Mouse (Mus musculus): Measurements from ENCODE around the gene 4930556J24Rik. TPM values are rescaled to one million over a fixed set of nuclear protein-coding genes. Genes with fewer than 3 reads are reported as not detected.

4930556J24Rik gene
- polyA plus RNA-seq, 1 experiment from 2014 or later, result not detected

DNA sequence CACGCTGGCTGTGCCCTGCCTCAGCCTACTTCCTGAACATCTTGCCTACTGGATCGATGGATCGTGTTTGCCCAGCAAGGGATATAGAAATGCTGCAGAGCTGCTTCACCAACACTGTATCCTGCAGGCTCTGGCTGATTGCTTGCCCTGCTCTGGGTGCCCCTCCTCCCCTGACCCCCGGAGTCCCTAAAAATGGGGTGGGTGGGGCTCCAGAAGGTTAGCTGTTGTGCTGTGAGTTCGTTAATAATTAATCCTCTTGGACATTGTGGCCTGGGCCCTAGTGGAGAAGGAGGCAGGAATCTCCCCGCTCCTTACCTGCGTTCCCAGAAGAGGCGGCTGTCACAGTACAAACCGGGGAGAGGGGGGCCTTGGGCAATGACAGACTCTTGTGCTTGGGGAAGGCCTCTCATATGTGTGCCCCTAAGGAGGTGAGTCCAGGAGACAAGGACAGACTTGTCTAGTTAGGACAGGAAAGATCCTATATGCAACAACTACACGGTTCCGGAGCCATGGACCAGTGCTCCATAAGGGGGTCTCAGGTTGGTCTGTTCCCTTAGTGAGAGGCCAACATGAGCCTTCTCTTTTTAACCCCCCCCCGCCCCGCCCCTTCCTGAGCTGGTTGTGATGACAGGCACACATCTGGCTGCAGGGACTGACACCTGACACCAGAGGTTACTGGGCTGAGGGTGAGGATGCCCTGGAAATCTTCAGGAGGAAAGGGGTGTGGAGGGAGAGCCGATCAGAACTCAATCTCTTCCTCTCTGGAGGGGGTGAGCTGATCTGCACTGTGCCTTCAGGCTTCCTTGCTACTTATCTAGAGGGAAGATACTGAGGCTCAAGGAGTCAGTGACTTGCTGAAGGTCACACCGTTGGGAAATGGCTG is 7.5 kb upstream of the 4930556J24Rik start:
- no peaks in the 10 kb centered on the region for H3K79me2 ChIP-seq (ENCODE audit: inconsistent target)
- 18% methylated on average over 15 of the region's 15 CpGs for WGBS (ENCODE audit: missing documents)
- no peak overlapping the region for H3K27ac ChIP-seq
- H3K4me3 ChIP-seq (ENCODE audit: inconsistent target), result no peak overlapping the region
- peaks cover 3% of the 10 kb centered on the region for H3K36me3 ChIP-seq (ENCODE audit: inconsistent target)

DNA sequence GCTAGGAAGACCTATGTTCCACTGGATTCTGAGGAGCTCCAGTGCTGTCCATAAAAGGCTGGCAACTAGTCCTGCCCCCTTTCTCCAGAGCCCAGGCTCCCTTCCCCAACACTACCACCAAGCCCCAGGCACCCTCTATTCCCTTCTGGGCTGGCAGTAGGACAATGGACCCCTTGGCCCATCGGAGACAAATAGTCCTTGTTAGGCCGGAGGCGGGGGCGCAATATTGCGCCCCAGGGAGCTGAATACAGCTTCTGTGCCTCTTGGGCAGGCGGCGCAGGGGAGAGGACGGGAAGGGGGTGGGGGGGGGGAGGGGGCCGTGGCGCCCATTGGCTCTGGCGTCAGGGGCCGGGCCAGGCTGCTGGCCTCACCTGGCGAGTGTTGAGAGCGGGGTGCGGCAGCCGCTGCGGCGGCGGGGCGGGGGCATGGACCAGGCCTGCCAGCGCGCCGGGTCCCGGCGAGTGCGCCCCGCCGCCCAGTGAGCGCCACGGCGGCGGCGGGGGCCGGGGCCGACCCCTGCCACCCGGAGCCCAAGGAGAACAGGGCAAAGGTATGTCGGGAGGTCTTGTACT is 6.8 kb upstream of the 4930556J24Rik start, which contains the start of gene Gal3st1:
Gal3st1 (plus strand) TSS at position 346 of the 572 bp plus-strand sequence.
- Histone ChIP-seq H3K4me3 (ENCODE audit: inconsistent target) (no peak within 1 kb of the TSS), H3K36me3 (ENCODE audit: inconsistent target) (peaks cover 11% of the 10 kb centered on the region), H3K27ac (no peak within 1 kb of the TSS), H3K79me2 (ENCODE audit: inconsistent target) (no peaks in the 10 kb centered on the region)
- WGBS (ENCODE audit: missing documents), result 2% methylated on average over 5 of the region's 37 CpGs

DNA sequence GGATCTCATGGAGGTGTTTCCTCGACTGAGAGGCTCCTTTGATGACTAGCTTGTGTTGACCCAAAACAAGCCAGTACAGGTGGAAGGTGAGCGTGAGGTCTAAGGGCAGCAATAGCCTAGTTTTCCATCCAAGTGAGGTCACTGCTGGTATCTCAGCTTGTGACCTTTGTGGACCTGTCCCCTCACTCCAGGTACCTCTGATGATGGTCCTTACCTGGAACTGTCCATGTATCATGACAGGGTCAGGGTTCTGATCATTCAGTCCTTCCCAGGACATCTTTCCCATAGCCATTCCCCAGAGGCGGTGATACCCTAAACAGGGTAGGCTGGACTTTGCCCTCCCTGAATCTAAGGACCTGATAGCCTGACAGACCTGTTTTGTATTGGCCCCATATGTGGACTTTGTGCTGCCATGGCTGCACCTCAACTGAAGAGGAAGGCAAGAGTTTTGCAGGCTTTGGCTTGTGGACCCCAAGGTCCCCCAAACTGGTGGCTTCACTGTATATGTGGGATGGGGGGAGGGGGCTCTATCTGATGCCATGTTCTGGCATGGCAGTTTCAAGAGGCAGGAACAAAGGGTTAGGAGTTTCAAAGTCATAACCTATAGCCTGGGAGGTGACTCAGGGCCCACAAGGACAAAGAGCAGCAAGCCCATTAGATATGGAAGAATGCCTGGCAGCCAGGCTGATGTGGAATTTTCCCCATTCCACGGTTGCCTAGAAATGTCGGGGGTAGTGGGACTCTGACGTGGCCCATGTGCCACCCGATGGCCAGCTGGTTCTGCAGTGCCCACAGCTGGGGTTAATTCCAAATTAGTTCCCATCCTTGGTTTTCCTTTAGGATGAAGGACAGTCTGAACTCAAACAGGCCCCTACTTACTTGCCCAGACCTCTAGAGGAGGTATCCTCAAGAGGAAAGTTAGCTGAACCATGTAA is 6.0 kb upstream of the 4930556J24Rik start:
- no peak overlapping the region for H3K4me3 ChIP-seq (ENCODE audit: inconsistent target)
- no peak overlapping the region for H3K27ac ChIP-seq
- 75% methylated on average over 7 of the region's 7 CpGs for WGBS (ENCODE audit: missing documents)
- H3K36me3 ChIP-seq (ENCODE audit: inconsistent target), result peaks cover 19% of the 10 kb centered on the region
- H3K79me2 ChIP-seq (ENCODE audit: inconsistent target), result no peaks in the 10 kb centered on the region

DNA sequence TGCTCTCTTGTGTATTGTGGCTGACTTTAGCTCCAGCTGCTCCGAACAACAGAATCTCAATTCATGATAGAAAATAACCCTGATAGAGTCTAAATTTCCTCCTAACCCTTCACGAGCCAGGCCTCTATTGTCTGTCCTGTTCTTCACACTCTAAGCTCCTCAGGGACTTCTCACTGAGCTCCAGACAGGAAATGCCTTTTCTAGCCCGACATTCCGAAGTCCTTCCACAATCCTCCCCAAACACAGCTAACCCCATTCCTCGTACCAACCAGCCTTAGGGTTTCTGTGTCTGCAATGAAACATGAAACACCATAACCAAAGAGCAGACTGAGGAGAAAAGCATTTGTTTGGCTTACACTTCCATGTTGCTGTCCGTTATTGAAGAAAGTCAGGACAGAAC is 5.0 kb upstream of the 4930556J24Rik start:
- WGBS (ENCODE audit: missing documents), result 63% methylated on average over 6 of the region's 6 CpGs
- H3K36me3 ChIP-seq (ENCODE audit: inconsistent target), result peaks cover 29% of the 10 kb centered on the region
- no peak overlapping the region for H3K27ac ChIP-seq
- H3K4me3 ChIP-seq (ENCODE audit: inconsistent target), result no peak overlapping the region
- no peaks in the 10 kb centered on the region for H3K79me2 ChIP-seq (ENCODE audit: inconsistent target)

DNA sequence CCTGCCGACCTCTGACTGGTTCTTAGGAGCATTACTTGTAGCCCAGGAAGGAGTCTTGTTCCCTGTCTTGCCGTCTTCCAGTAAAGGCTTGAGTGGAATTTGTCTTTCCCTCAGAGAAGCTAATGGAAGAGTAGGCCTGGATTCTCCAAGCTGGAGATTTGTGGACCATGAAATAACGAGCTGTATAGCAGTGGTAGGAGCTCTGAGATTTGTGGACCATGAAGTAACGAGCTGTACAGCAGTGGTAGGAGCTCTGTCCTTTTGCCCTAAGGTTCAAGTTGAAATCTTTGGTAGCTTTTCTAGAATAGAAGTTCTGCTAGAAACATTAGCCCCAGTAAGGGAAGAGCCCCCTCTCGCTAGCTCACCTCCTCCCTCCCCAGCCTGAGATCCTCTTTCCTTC is 1.8 kb upstream of the 4930556J24Rik start:
- H3K27ac ChIP-seq, result no peak overlapping the region
- peaks cover 59% of the 10 kb centered on the region for H3K36me3 ChIP-seq (ENCODE audit: inconsistent target)
- WGBS (ENCODE audit: missing documents), result 99% methylated on average over 5 of the region's 5 CpGs
- H3K4me3 ChIP-seq (ENCODE audit: inconsistent target), result no peak overlapping the region
- H3K79me2 ChIP-seq (ENCODE audit: inconsistent target), result no peaks in the 10 kb centered on the region

DNA sequence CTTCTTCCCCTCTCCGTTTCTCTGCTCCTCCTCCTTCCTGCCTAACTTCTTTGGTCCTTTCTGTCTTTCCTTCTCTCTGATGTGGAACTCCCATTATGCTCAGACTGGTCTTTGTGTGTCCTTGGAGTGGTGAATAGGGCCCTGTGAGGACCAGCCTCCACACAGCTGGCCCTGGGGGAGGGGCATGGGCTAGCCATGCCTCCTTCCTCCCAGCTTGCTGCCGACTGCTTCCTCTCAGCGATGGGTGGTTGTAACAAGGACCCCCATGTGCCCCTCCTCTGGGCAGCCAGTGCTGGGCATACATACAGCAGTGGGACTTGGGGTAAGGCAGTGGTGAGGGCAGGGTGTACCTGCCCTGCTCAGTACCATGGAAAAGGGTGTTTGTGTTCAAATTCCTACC is 2.3 kb downstream of the 4930556J24Rik start:
- WGBS (ENCODE audit: missing documents), result 66% methylated on average over 3 of the region's 3 CpGs
- no peaks in the 10 kb centered on the region for H3K79me2 ChIP-seq (ENCODE audit: inconsistent target)
- H3K36me3 ChIP-seq (ENCODE audit: inconsistent target), result peaks cover 99% of the 10 kb centered on the region

DNA sequence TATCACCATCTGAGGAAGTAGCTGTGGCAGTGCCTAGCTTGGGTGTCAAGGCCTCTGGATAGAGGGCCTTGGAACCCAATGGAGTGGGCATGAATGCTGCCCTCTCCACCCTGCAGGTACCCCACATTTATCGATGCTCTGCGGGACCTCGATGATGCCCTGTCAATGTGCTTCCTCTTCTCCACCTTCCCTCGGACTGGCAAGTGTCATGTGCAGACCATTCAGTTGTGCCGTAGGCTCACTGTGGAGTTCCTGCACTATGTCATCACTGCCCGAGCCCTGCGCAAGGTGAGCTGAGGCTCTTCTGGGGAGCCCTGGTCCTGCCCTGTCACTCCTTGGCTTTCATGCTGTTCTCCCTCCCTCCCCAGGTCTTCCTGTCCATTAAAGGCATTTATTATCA is 3.5 kb downstream of the 4930556J24Rik start:
- 99% methylated on average over 7 of the region's 7 CpGs for WGBS (ENCODE audit: missing documents)
- Histone ChIP-seq H3K79me2 (ENCODE audit: inconsistent target) (peaks cover 4% of the 10 kb centered on the region), H3K4me3 (ENCODE audit: inconsistent target) (no peak overlapping the region), H3K27ac (no peak overlapping the region), H3K36me3 (ENCODE audit: inconsistent target) (peaks cover 98% of the 10 kb centered on the region)

More for the DNA sequence above, 2.3 kb downstream of the 4930556J24Rik start:
- no peak overlapping the region for H3K4me3 ChIP-seq (ENCODE audit: inconsistent target)
- no peak overlapping the region for H3K27ac ChIP-seq

DNA sequence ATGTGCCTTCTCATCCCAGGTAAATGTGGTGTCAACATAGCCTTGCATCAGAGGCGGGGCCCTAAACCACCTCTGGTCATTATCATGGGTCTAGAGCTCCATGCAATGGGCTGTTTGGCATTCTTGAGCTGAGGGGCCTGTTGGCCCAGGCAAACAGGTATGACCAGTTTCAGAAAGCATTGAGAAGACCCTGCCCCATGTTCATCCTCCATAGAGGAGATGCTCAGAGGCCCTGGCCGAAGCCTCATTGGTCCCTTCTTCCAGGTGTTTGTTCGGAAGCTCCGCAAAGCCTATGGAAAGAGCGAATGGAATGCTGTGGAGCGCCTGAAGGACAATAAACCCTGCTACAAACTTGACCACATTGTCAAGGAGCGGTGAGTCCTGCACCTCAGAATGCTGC is 6.2 kb downstream of the 4930556J24Rik start:
- Histone ChIP-seq H3K36me3 (ENCODE audit: inconsistent target) (peaks cover 77% of the 10 kb centered on the region), H3K79me2 (ENCODE audit: inconsistent target) (peaks cover 32% of the 10 kb centered on the region), H3K27ac (no peak overlapping the region), H3K4me3 (ENCODE audit: inconsistent target) (no peak overlapping the region)
- 96% methylated on average over 7 of the region's 7 CpGs for WGBS (ENCODE audit: missing documents)

DNA sequence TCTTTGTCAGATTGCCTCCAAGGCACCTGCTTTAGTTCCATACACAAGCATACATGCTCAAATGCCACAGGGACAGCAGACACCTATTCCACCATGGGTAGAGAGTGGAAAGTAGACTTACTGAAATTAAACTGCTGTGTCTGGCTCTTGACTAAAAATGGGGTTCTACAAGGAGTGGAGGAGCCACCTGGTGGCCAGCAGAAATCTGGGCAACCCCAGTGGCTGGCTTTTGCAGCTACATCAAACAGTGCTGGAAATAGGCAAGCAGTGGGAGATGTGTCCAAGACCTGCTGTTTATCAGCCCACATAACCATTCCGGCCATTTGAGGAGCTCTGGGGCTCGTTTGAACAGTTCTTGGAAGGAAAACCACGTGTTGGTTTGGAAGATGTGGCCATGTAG is 6.7 kb downstream of the 4930556J24Rik start:
- 92% methylated on average over 3 of the region's 3 CpGs for WGBS (ENCODE audit: missing documents)
- Histone ChIP-seq H3K4me3 (ENCODE audit: inconsistent target) (no peak overlapping the region), H3K79me2 (ENCODE audit: inconsistent target) (peaks cover 37% of the 10 kb centered on the region), H3K27ac (no peak overlapping the region), H3K36me3 (ENCODE audit: inconsistent target) (peaks cover 72% of the 10 kb centered on the region)

DNA sequence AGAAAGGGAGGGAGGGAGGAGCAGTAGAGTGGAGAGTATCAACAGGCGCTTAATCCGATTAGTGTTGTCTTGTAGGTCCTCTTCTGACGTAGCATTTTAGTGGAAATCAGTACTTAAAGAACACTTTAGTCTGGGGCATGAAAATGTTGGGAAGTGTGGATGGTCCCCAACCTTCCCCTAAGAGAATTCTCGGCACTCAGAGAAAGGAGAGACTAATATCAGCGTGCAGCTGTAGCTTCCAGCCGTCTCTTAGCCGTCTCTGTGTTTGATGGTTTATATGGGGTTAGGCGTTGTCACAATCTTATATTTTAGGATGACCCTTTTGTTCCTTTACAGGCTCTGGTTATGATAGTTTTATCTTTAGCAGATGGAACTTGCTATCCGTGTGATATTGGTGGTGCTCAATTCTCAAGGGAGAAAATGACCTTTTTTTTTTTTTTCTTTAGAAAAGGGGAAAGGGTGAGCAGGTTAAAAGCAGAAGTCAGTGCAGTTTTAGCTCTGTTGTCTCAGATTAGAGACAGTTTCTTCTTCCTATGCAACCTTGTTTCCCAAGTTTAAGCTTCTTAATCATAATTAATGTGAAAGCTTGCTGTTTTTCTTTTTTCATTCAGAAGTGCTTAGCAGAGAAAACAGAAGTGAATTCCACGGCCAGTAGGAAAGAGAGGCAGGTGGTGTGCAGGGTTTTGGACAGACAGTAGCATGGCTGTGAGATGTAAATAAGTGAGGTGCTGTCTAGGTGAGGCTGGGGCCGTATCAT is 12.0 kb downstream of the 4930556J24Rik start:
- 5% methylated on average over 11 of the region's 11 CpGs for WGBS (ENCODE audit: missing documents)
- Histone ChIP-seq H3K36me3 (ENCODE audit: inconsistent target) (peaks cover 20% of the 10 kb centered on the region), H3K27ac (peak overlapping the region; percentile 65), H3K4me3 (ENCODE audit: inconsistent target) (peak overlapping the region; percentile 93), H3K79me2 (ENCODE audit: inconsistent target) (peaks cover 38% of the 10 kb centered on the region)

DNA sequence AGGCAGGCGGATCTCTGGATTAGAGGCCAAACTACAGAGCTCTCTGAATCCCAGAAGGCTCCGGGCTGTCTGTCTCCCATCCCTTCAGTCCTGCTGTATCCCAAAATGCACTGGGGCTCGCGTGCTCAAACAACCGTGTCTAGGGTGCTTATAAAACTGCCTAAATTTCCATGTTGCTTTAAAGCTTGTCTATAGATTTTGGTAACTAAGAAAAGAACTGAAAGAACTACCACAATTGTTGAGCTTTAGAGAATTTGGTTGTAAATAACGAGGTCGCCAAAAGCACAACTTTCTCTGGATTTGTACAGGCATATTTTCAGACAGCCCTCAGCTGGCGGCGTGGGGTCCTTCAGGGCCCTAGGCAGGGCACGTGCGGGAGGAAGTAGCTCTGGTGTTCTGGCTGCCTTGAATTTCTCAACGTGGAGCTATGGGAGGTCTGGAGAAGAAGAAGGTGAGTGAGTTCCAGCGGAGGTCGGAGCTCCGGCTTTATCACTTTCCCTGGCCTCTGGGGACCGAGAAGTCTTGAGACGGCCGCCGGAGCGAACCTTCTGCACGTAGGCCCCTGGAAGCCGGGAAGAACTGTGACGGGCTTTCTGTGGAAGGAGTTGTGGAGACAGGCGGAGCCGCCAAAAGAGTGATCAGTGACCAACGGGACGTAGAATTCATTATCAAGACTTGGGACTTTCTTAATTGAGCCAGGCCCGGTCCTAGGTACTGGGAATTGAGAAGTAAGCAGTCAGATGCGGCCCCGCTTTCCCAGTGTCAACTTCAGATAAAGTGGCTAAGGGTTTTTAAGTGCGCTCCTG is 12.8 kb downstream of the 4930556J24Rik start, which contains the start of gene Pes1:
Pes1 (plus strand) TSS at position 366 of the 806 bp plus-strand sequence.
- Histone ChIP-seq H3K79me2 (ENCODE audit: inconsistent target) (peaks cover 38% of the 10 kb centered on the region), H3K27ac (peak within 1 kb of the TSS; percentile 65), H3K4me3 (ENCODE audit: inconsistent target) (peak within 1 kb of the TSS; percentile 93), H3K36me3 (ENCODE audit: inconsistent target) (peaks cover 12% of the 10 kb centered on the region)
- WGBS (ENCODE audit: missing documents), result under 1% methylated on average over 31 of the region's 31 CpGs

DNA sequence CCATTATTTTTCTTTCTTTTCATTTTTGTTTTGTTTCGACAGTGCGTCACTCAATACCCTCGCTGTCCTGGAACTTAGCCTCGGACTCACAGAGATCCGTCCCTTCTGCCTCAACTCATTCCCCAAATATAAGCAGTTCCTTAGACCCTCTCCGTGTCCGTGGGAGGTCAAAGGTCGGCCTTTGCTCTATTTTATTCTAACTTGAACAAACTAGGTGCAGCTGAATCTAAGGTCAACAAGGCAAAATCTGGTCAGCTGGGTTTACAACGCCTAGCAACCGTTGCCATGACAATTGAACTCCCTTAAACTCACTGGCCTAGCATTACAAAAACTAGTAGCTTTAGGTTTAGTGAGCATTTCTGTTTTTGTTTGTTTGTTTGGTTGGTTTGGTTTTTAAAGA is 13.4 kb downstream of the 4930556J24Rik start:
- 80% methylated on average over 10 of the region's 10 CpGs for WGBS (ENCODE audit: missing documents)
- peaks cover 7% of the 10 kb centered on the region for H3K36me3 ChIP-seq (ENCODE audit: inconsistent target)
- peaks cover 35% of the 10 kb centered on the region for H3K79me2 ChIP-seq (ENCODE audit: inconsistent target)
- H3K27ac ChIP-seq, result peak overlapping the region; percentile 65
- peak overlapping the region; percentile 93 for H3K4me3 ChIP-seq (ENCODE audit: inconsistent target)

DNA sequence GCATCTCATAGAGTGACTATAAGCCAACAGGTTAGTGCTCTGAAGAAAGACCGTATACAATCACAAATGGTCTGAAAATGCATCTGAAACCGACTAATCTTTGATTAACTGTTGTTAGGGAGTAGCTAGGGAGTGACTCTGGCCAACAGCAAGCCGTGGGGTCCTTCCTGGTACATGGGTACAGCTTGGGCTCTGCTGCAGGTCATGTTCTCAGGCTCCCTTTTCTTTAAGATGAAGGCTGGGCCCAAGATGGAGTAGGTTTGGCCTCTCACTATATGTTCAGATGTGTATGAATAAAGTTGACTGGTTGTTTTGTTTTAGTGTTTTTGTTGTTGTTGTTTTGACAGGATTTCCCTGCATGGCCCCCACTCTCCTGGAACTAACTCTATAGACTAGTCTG is 14.8 kb downstream of the 4930556J24Rik start:
- Histone ChIP-seq H3K4me3 (ENCODE audit: inconsistent target) (no peak overlapping the region), H3K79me2 (ENCODE audit: inconsistent target) (peaks cover 21% of the 10 kb centered on the region)

More for the DNA sequence above, 14.8 kb downstream of the 4930556J24Rik start:
- Histone ChIP-seq H3K36me3 (ENCODE audit: inconsistent target) (no peaks in the 10 kb centered on the region), H3K27ac (no peak overlapping the region)
- WGBS (ENCODE audit: missing documents), result 83% methylated on average over 3 of the region's 3 CpGs
